Mouse (Mus musculus) CH12.LX (cell line): ENCODE measurements around the gene Syt5. TPM values are rescaled to one million over a fixed set of nuclear protein-coding genes. Genes with fewer than 3 reads are reported as not detected.
A peak's percentile ranks its signal among the peaks of the same experiment; 100 is the strongest.

Source experiments
- DNase-seq: peaks from one replicate; pipeline ENCODE4 v3.0.0-alpha.2; 2013; ENCODE audit errors: extremely low read depth
- H3K27ac ChIP-seq: 2 replicates; pipeline ENCODE4 v1.5.1; 2012; ENCODE audit warnings: low read depth, mild to moderate bottlenecking, control low read depth, moderate library complexity; ENCODE audit not compliant: insufficient read depth
- H3K27me3 ChIP-seq: replicated peaks from 2 replicates; pipeline ENCODE3; 2012; ENCODE audit warnings: inconsistent platforms
- H3K36me3 ChIP-seq, 2 experiments: replicated peaks in 1 of 2; 2 replicates each; pipeline versions ENCODE3 to v1.6.1; 2012; ENCODE audit warnings: inconsistent platforms in 1 of 2, low read length in 1 of 2, mild to moderate bottlenecking in 1 of 2, mixed read lengths in 1 of 2, moderate library complexity in 1 of 2; ENCODE audit not compliant: control insufficient read depth in 1 of 2, insufficient read depth in 1 of 2
- H3K4me1 ChIP-seq, 2 experiments: 2 replicates each; pipeline ENCODE4 v1.6.1; 2012; ENCODE audit warnings: inconsistent platforms in 1 of 2, moderate library complexity in 1 of 2; ENCODE audit not compliant: insufficient read depth in 2 of 2, control insufficient read depth in 1 of 2
- H3K4me2 ChIP-seq: 2 replicates; pipeline ENCODE4 v1.6.1; 2012; ENCODE audit warnings: low read depth, mild to moderate bottlenecking, control low read depth; ENCODE audit not compliant: poor library complexity, insufficient read depth, severe bottlenecking
- H3K4me3 ChIP-seq, 3 experiments: fragments of 150-350 bp in 1 of 3; sonication (generic) in 1 of 3; replicated peaks in 1 of 3; 2 replicates each; pipeline versions ENCODE3 to v1.5.1; 2011 to 2012; ENCODE audit warnings: low read depth in 2 of 3, low read length in 2 of 3, mild to moderate bottlenecking in 2 of 3, moderate library complexity in 2 of 3, control low read depth in 1 of 3, improper control_type of control experiment in 1 of 3, inconsistent platforms in 1 of 3, mixed read lengths in 1 of 3; ENCODE audit not compliant: poor library complexity in 1 of 3
- H3K79me2 ChIP-seq: replicated peaks from 2 replicates; pipeline ENCODE4 v1.6.1; 2012; ENCODE audit warnings: mild to moderate bottlenecking, moderate library complexity; ENCODE audit not compliant: control insufficient read depth, poor library complexity, insufficient read depth, severe bottlenecking; ENCODE audit errors: extremely low read depth
- H3K9ac ChIP-seq: 2 replicates; pipeline ENCODE4 v1.6.1; 2012; ENCODE audit warnings: low read depth, mild to moderate bottlenecking, control low read depth, moderate library complexity; ENCODE audit not compliant: insufficient read depth
- H3K9me3 ChIP-seq: replicated peaks from 2 replicates; pipeline ENCODE3; 2012; ENCODE audit warnings: low read length, inconsistent platforms, mixed read lengths
- BHLHE40 ChIP-seq: IDR thresholded peaks from 2 replicates; pipeline ENCODE4 v1.6.1; 2011; ENCODE audit warnings: mild to moderate bottlenecking, low read depth, low read length, improper control_type of control experiment
- CHD1 ChIP-seq: IDR thresholded peaks from 2 replicates; pipeline ENCODE4 v1.6.1; 2012; ENCODE audit warnings: low read depth, low read length, improper control_type of control experiment, inconsistent platforms
- CHD2 ChIP-seq: IDR thresholded peaks from 2 replicates; pipeline ENCODE4 v1.6.1; 2011; ENCODE audit warnings: low read length, improper control_type of control experiment
- CTCF ChIP-seq, 2 experiments: IDR thresholded peaks in 1 of 2; conservative IDR thresholded peaks in 1 of 2; 2 replicates each; pipeline ENCODE4 v1.5.1; 2011 to 2012; ENCODE audit warnings: low read depth in 2 of 2, low read length in 2 of 2, improper control_type of control experiment in 1 of 2, inconsistent platforms in 1 of 2, mild to moderate bottlenecking in 1 of 2, moderate library complexity in 1 of 2
- E2F4 ChIP-seq: IDR thresholded peaks from 2 replicates; pipeline ENCODE4 v1.6.1; 2011; ENCODE audit warnings: low read depth, low read length, improper control_type of control experiment; ENCODE audit not compliant: insufficient replicate concordance
- ELF1 ChIP-seq: IDR thresholded peaks from 2 replicates; pipeline ENCODE4 v1.6.1; 2014; ENCODE audit warnings: low read depth, mild to moderate bottlenecking, inconsistent platforms, low read length, improper control_type of control experiment
- EP300 ChIP-seq: IDR thresholded peaks from 2 replicates; pipeline ENCODE4 v1.6.1; 2011; ENCODE audit warnings: low read length, improper control_type of control experiment
- ETS1 ChIP-seq: conservative IDR thresholded peaks from 2 replicates; pipeline ENCODE4 v1.6.1; 2012; ENCODE audit warnings: low read depth, mild to moderate bottlenecking, inconsistent platforms, low read length, improper control_type of control experiment, moderate library complexity
- GABPA ChIP-seq: IDR thresholded peaks from 2 replicates; pipeline ENCODE4 v1.6.1; 2012; ENCODE audit warnings: low read depth, low read length, improper control_type of control experiment, inconsistent platforms; ENCODE audit not compliant: insufficient replicate concordance
- HCFC1 ChIP-seq: IDR thresholded peaks from 2 replicates; pipeline ENCODE4 v1.6.1; 2012; ENCODE audit warnings: low read depth, mild to moderate bottlenecking, inconsistent platforms, low read length, improper control_type of control experiment
- IRF4 ChIP-seq: IDR thresholded peaks from 2 replicates; pipeline ENCODE4 v1.6.1; 2014; ENCODE audit warnings: low read depth, mild to moderate bottlenecking, inconsistent platforms, low read length, improper control_type of control experiment
- JUN ChIP-seq: IDR thresholded peaks from 2 replicates; pipeline ENCODE4 v1.6.1; 2011; ENCODE audit warnings: low read depth, mild to moderate bottlenecking, low read length, improper control_type of control experiment, moderate library complexity; ENCODE audit not compliant: insufficient read depth
- JUND ChIP-seq: conservative IDR thresholded peaks from 2 replicates; pipeline ENCODE4 v1.6.1; 2011; ENCODE audit warnings: low read depth, low read length, improper control_type of control experiment
- KAT2A ChIP-seq: IDR thresholded peaks from 2 replicates; pipeline ENCODE4 v1.6.1; 2012; ENCODE audit warnings: low read length, improper control_type of control experiment, inconsistent platforms; ENCODE audit not compliant: insufficient replicate concordance
- MAFK ChIP-seq: IDR thresholded peaks from 2 replicates; pipeline ENCODE4 v1.6.1; 2011; ENCODE audit warnings: low read length, improper control_type of control experiment; ENCODE audit not compliant: insufficient replicate concordance
- MAX ChIP-seq: IDR thresholded peaks from 2 replicates; pipeline ENCODE4 v1.6.1; 2011; ENCODE audit warnings: low read length, improper control_type of control experiment
- MAZ ChIP-seq: IDR thresholded peaks from 2 replicates; pipeline ENCODE4 v1.6.1; 2012; ENCODE audit warnings: low read depth, mild to moderate bottlenecking, inconsistent platforms, low read length, improper control_type of control experiment, moderate library complexity
- MEF2A ChIP-seq: IDR thresholded peaks from 2 replicates; pipeline ENCODE4 v1.6.1; 2014; ENCODE audit warnings: low read depth, mild to moderate bottlenecking, inconsistent platforms, low read length, improper control_type of control experiment, borderline replicate concordance
- MXI1 ChIP-seq: IDR thresholded peaks from 2 replicates; pipeline ENCODE4 v1.6.1; 2011; ENCODE audit warnings: mild to moderate bottlenecking, low read depth, low read length, improper control_type of control experiment
- MYC ChIP-seq: IDR thresholded peaks from 2 replicates; pipeline ENCODE4 v1.6.1; 2011; ENCODE audit warnings: low read depth, mild to moderate bottlenecking, improper control_type of control experiment, low read length
- NELFE ChIP-seq: IDR thresholded peaks from 2 replicates; pipeline ENCODE4 v1.6.1; 2011; ENCODE audit warnings: low read depth, low read length, improper control_type of control experiment
- NRF1 ChIP-seq: IDR thresholded peaks from 2 replicates; pipeline ENCODE4 v1.6.1; 2014; ENCODE audit warnings: low read depth, mild to moderate bottlenecking, inconsistent platforms, low read length, improper control_type of control experiment, moderate library complexity
- PAX5 ChIP-seq: IDR thresholded peaks from 2 replicates; pipeline ENCODE4 v1.6.1; 2012; ENCODE audit warnings: low read length, inconsistent platforms, mixed read lengths
- POLR2A ChIP-seq: IDR thresholded peaks from 2 replicates; pipeline ENCODE4 v1.6.1; 2011; ENCODE audit warnings: low read depth, mild to moderate bottlenecking, improper control_type of control experiment, low read length
- POLR2AphosphoS2 ChIP-seq: IDR thresholded peaks from 2 replicates; pipeline ENCODE4 v1.6.1; 2011; ENCODE audit warnings: low read depth, low read length, improper control_type of control experiment
- RAD21 ChIP-seq: IDR thresholded peaks from 2 replicates; pipeline ENCODE4 v1.6.1; 2011; ENCODE audit warnings: low read depth, mild to moderate bottlenecking, low read length, improper control_type of control experiment, moderate library complexity
- RCOR1 ChIP-seq: conservative IDR thresholded peaks from 2 replicates; pipeline ENCODE4 v1.6.1; 2012; ENCODE audit warnings: low read depth, mild to moderate bottlenecking, inconsistent platforms, low read length, improper control_type of control experiment
- SIN3A ChIP-seq: IDR thresholded peaks from 2 replicates; pipeline ENCODE4 v1.6.1; 2012; ENCODE audit warnings: low read length, improper control_type of control experiment, inconsistent platforms
- SMC3 ChIP-seq: IDR thresholded peaks from 2 replicates; pipeline ENCODE4 v1.6.1; 2011; ENCODE audit warnings: low read depth, low read length, improper control_type of control experiment
- TBP ChIP-seq: conservative IDR thresholded peaks from 2 replicates; pipeline ENCODE4 v1.6.1; 2011; ENCODE audit warnings: low read depth, low read length, improper control_type of control experiment
- TCF12 ChIP-seq: IDR thresholded peaks from 2 replicates; pipeline ENCODE4 v1.6.1; 2014; ENCODE audit warnings: low read depth, mild to moderate bottlenecking, inconsistent platforms, low read length, improper control_type of control experiment
- UBTF ChIP-seq: IDR thresholded peaks from 2 replicates; pipeline ENCODE4 v1.6.1; 2012; ENCODE audit warnings: low read depth, mild to moderate bottlenecking, inconsistent platforms, low read length, improper control_type of control experiment, moderate library complexity
- USF1 ChIP-seq: IDR thresholded peaks from 2 replicates; pipeline ENCODE4 v1.6.1; 2014; ENCODE audit warnings: low read depth, mild to moderate bottlenecking, inconsistent platforms, low read length, improper control_type of control experiment
- USF2 ChIP-seq: conservative IDR thresholded peaks from 2 replicates; pipeline ENCODE4 v1.6.1; 2011; ENCODE audit warnings: low read depth, low read length, improper control_type of control experiment
- ZC3H11A ChIP-seq: IDR thresholded peaks from 2 replicates; pipeline ENCODE4 v1.6.1; 2012; ENCODE audit warnings: low read depth, mild to moderate bottlenecking, inconsistent platforms, low read length, improper control_type of control experiment
- ZKSCAN1 ChIP-seq: IDR thresholded peaks from 2 replicates; pipeline ENCODE4 v1.6.1; 2012; ENCODE audit warnings: low read depth, inconsistent platforms, low read length, improper control_type of control experiment, borderline replicate concordance
- ZMIZ1 ChIP-seq: IDR thresholded peaks from 2 replicates; pipeline ENCODE4 v1.6.1; 2012; ENCODE audit warnings: low read depth, mild to moderate bottlenecking, inconsistent platforms, low read length, improper control_type of control experiment
- ZNF384 ChIP-seq: IDR thresholded peaks from 2 replicates; pipeline ENCODE4 v1.6.1; 2012; ENCODE audit warnings: low read depth, low read length, improper control_type of control experiment, inconsistent platforms
- dilution Hi-C: fragments of 300-500 bp; cut with MboI; formaldehyde crosslinking; loops from 2 replicates; pipeline ENCODE4 v1.14.3; 2020; ENCODE audit warnings: low sequenced_read_pairs; ENCODE audit not compliant: extremely low pct_unique_long_range_greater_than_20kb, extremely low pct_ligation_motif_present
- in situ Hi-C: fragments of 300-500 bp; cut with MboI; formaldehyde crosslinking; loops from 3 replicates; pipeline ENCODE4 v1.14.3; 2019; ENCODE audit warnings: low sequenced_read_pairs, low pct_ligation_motif_present, low pct_unique_long_range_greater_than_20kb, mixed read lengths
- polyA plus RNA-seq: library from polyadenylated mRNA; unstranded; fragments of >175 nt; gene quantifications from 2 replicates; pipeline ENCODE4 v1.2.1, GENCODE M21; 2012; ENCODE audit warnings: low read depth; ENCODE audit not compliant: insufficient read length
- total RNA-seq, 2 experiments: library from RNA; depleted of rRNA; stranded (reverse); fragments of 300-350 nt in 1 of 2; fragments of >200 nt in 1 of 2; gene quantifications; 2 replicates each; pipeline ENCODE4 v1.2.3; 2012 to 2014

The Syt5 gene
- total and polyA plus RNA-seq, 3 experiments = 0.20 to 0.68 (median 0.30) TPM

DNA sequence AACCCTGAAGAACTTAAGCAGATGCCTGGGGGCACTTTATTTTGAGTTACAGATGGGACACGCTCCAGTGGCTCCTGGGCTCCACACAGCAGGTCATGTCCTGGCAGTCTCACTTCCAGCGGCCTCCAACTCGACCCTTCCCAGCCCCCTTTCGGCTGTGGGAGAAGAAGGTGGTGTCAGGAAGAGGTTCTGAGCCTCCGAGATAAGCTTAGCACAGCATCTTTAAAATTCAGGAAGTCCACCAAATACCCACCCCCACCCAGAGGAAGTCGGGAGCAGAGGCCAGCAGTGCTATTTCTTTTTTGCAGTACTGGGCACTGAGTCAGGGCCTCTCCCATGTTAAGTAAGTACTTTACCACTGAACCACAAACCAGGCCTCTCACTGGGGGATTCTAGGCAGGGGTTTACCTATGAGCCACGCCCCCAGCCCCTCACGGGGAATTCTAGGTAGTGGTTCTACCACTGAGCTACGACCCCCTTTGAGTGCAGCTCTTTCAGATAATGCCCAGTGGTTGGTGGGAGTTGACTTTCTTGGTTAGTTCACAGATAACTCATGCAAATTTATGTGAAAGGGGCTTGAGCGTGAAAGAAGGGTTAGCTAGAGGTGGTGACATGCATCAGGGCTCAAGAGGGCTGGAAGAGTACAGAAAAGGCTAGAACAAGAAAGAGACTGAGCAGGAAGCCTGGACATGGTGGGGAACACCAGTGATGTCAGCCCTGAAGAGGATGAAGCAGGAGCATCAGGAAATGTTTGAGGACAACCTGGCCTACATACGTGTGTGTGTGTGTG lies 42.5 kb downstream of the Syt5 start:
- dilution Hi-C loops (no loop called here), in situ Hi-C loops (no loop called here)
- H3K4me2 ChIP-seq = peak overlapping the region; percentile 80
- DNase-seq = peak; percentile 92
- H3K27me3 ChIP-seq = no peaks in the 10 kb centered on the region
- H3K79me2 ChIP-seq = peaks cover 15% of the 10 kb centered on the region
- H3K4me1 ChIP-seq = peaks cover 24 to 39% of the 10 kb centered on the region in 2 experiments
- H3K27ac ChIP-seq = peak overlapping the region; percentile 97
- peak overlapping the region in 1 of 3 experiments; percentile 36 for H3K4me3 ChIP-seq
- no peaks in the 10 kb centered on the region for H3K9me3 ChIP-seq
- peak overlapping the region; percentile 70 for H3K9ac ChIP-seq
- TF ChIP-seq NRF1 = no peak
- TF ChIP-seq ELF1 = peak; percentile 81
- TF ChIP-seq E2F4 = no peak
- no peak for TF ChIP-seq ZMIZ1
- TF ChIP-seq ZC3H11A = no peak
- no peak for TF ChIP-seq TBP
- TF ChIP-seq MEF2A = 0 out of 2 replicates have a peak, but pooled peaks have one; percentile 57
- no peak for TF ChIP-seq BHLHE40
- TF ChIP-seq JUND = no peak
- TF ChIP-seq UBTF = no peak
- peak; percentile 57 for TF ChIP-seq IRF4
- TF ChIP-seq RCOR1 = no peak
- no peak for TF ChIP-seq RAD21
- TF ChIP-seq SIN3A = no peak
- TF ChIP-seq CHD2 = peak; percentile 69
- TF ChIP-seq CHD1 = no peak
- no peak for TF ChIP-seq MYC
- peak; percentile 35; the same call in 1 of the 2 replicates for TF ChIP-seq POLR2A
- no peak for TF ChIP-seq MXI1
- TF ChIP-seq SMC3 = no peak
- TF ChIP-seq USF1 = no peak
- TF ChIP-seq EP300 = 0 out of 2 replicates have a peak, but pooled peaks have one; percentile 9
- no peak for TF ChIP-seq POLR2AphosphoS2
- TF ChIP-seq MAX = no peak
- peak; percentile 64 for TF ChIP-seq ETS1
- no peak for TF ChIP-seq JUN
- TF ChIP-seq CTCF (conservative IDR thresholded peaks at IDR 0.05 in 1 of 2, IDR thresholded peaks at IDR 0.05 in 1 of 2; ENCODE audit: low read depth in 2 of 2, low read length in 2 of 2) = no peak
- TF ChIP-seq KAT2A = no peak
- no peak for TF ChIP-seq ZKSCAN1
- TF ChIP-seq ZNF384 = peak; percentile 34; the same call in 1 of the 2 replicates
- TF ChIP-seq PAX5 = no peak
- no peak for TF ChIP-seq GABPA
- TF ChIP-seq NELFE = peak; percentile 8; the same call in 1 of the 2 replicates
- TF ChIP-seq MAFK = peak; percentile 82
- TF ChIP-seq MAZ = peak; percentile 60; the same call in 1 of the 2 replicates
- TF ChIP-seq USF2 = no peak
- TF ChIP-seq TCF12 = peak; percentile 45; the same call in 1 of the 2 replicates
- peak; percentile 57 for TF ChIP-seq HCFC1
- H3K36me3 ChIP-seq = peaks cover 0 to under 1% of the 10 kb centered on the region in 2 experiments
